Mouse (Mus musculus): ENCODE data around the gene Cstad. TPM values are rescaled to one million over a fixed set of nuclear protein-coding genes. Genes with fewer than 3 reads are reported as not detected.

Gene Cstad
- polyA plus RNA-seq (2015; fragmentation: Nextera tagmentation; extraction: Ambion mirVana), result 0.57 and 0.63 TPM in 2 replicates

GRCm38 (mm10) chr2:30594641-30595379, at the start of gene Cstad:
Gene Cstad (plus strand): TSS chr2:30595040.
- ATAC-seq (ENCODE audit: low FRiP score, low TSS enrichment) (peak; percentile 56), DNase-seq (ENCODE audit: low spot score) (peak; percentile 49)
- WGBS, result 3% methylated on average over 33 of the region's 39 CpGs
- Histone ChIP-seq H3K36me3 (ENCODE audit: control insufficient read depth, insufficient read depth, low read length) (no peaks in the 10 kb centered on the region), H3K9me3 (ENCODE audit: control insufficient read depth, low read length) (no peaks in the 10 kb centered on the region), H3K27me3 (ENCODE audit: control insufficient read depth, insufficient read depth, low read length) (no peaks in the 10 kb centered on the region), H3K4me1 (replicated peaks; ENCODE audit: control insufficient read depth, insufficient read depth) (peaks cover 7% of the 10 kb centered on the region; the same call in 1 of the 2 replicates), H3K27ac (replicated peaks) (peak within 1 kb of the TSS; percentile 91), H3K4me2 (replicated peaks; ENCODE audit: low read depth) (peak within 1 kb of the TSS; percentile 60), H3K9ac (ENCODE audit: low read length) (peak within 1 kb of the TSS; percentile 66), H3K4me3 (ENCODE audit: low read depth, low read length) (peak within 1 kb of the TSS; percentile 43)
- TF ChIP-seq CTCF (IDR thresholded peaks at IDR 0.05; ENCODE audit: low read depth) (peak; percentile 44), EP300 (optimal IDR thresholded peaks at IDR 0.05) (no peak)

- Histone ChIP-seq H3K4me1 (replicated peaks; ENCODE audit: control insufficient read depth, insufficient read depth) (peaks cover 6% of the 10 kb centered on the region; the same call in 1 of the 2 replicates), H3K36me3 (ENCODE audit: control insufficient read depth, insufficient read depth, low read length) (no peaks in the 10 kb centered on the region), H3K4me3 (ENCODE audit: low read depth, low read length) (no peak overlapping the region), H3K4me2 (replicated peaks; ENCODE audit: low read depth) (peak overlapping the region; percentile 45; the same call in 1 of the 2 replicates), H3K27me3 (ENCODE audit: control insufficient read depth, insufficient read depth, low read length) (no peaks in the 10 kb centered on the region), H3K27ac (replicated peaks) (no peak overlapping the region), H3K9ac (ENCODE audit: low read length) (no peak overlapping the region), H3K9me3 (ENCODE audit: control insufficient read depth, low read length) (no peaks in the 10 kb centered on the region)
- WGBS, result 51% methylated on average over 7 of the region's 7 CpGs
- ATAC-seq (ENCODE audit: low FRiP score, low TSS enrichment), result no peak
- no peak for DNase-seq (ENCODE audit: low spot score)
- TF ChIP-seq CTCF (IDR thresholded peaks at IDR 0.05; ENCODE audit: low read depth) (no peak), EP300 (optimal IDR thresholded peaks at IDR 0.05) (no peak)
Measured at GRCm38 (mm10) chr2:30545706-30546105, 49.1 kb upstream of the Cstad start.

- no peak overlapping the region for H3K4me3 ChIP-seq (ENCODE audit: low read depth, low read length)
- DNase-seq (ENCODE audit: low spot score) (no peak), ATAC-seq (ENCODE audit: low FRiP score, low TSS enrichment) (no peak)
- WGBS, result 18% methylated on average over 2 of the region's 3 CpGs
- no peak for TF ChIP-seq CTCF (IDR thresholded peaks at IDR 0.05; ENCODE audit: low read depth)
- TF ChIP-seq EP300 (optimal IDR thresholded peaks at IDR 0.05), result no peak
- no peaks in the 10 kb centered on the region for H3K36me3 ChIP-seq (ENCODE audit: control insufficient read depth, insufficient read depth, low read length)
- H3K9ac ChIP-seq (ENCODE audit: low read length), result no peak overlapping the region
- no peak overlapping the region for H3K27ac ChIP-seq (replicated peaks)
- H3K4me1 ChIP-seq (replicated peaks; ENCODE audit: control insufficient read depth, insufficient read depth), result peaks cover 6% of the 10 kb centered on the region; the same call in 1 of the 2 replicates
- no peaks in the 10 kb centered on the region for H3K27me3 ChIP-seq (ENCODE audit: control insufficient read depth, insufficient read depth, low read length)
- H3K9me3 ChIP-seq (ENCODE audit: control insufficient read depth, low read length), result no peaks in the 10 kb centered on the region
- H3K4me2 ChIP-seq (replicated peaks; ENCODE audit: low read depth), result no peak overlapping the region
Measured at GRCm38 (mm10) chr2:30546219-30546618, 48.6 kb upstream of the Cstad start.

GRCm38 (mm10) chr2:30547455-30548217, 47.2 kb upstream of the Cstad start:
- Histone ChIP-seq H3K9me3 (ENCODE audit: control insufficient read depth, low read length) (no peaks in the 10 kb centered on the region), H3K4me3 (ENCODE audit: low read depth, low read length) (no peak overlapping the region), H3K27me3 (ENCODE audit: control insufficient read depth, insufficient read depth, low read length) (no peaks in the 10 kb centered on the region), H3K36me3 (ENCODE audit: control insufficient read depth, insufficient read depth, low read length) (no peaks in the 10 kb centered on the region), H3K4me1 (replicated peaks; ENCODE audit: control insufficient read depth, insufficient read depth) (peaks cover 6% of the 10 kb centered on the region; the same call in 1 of the 2 replicates), H3K4me2 (replicated peaks; ENCODE audit: low read depth) (no peak overlapping the region), H3K27ac (replicated peaks) (peak overlapping the region; percentile 45), H3K9ac (ENCODE audit: low read length) (no peak overlapping the region)
- TF ChIP-seq EP300 (optimal IDR thresholded peaks at IDR 0.05) (no peak), CTCF (IDR thresholded peaks at IDR 0.05; ENCODE audit: low read depth) (no peak)
- peak; percentile 55 for ATAC-seq (ENCODE audit: low FRiP score, low TSS enrichment)
- 65% methylated on average over 19 of the region's 19 CpGs for WGBS
- peak; percentile 38 for DNase-seq (ENCODE audit: low spot score)

- Histone ChIP-seq H3K36me3 (ENCODE audit: control insufficient read depth, insufficient read depth, low read length) (no peaks in the 10 kb centered on the region), H3K4me1 (replicated peaks; ENCODE audit: control insufficient read depth, insufficient read depth) (no peaks in the 10 kb centered on the region), H3K9ac (ENCODE audit: low read length) (no peak overlapping the region), H3K4me2 (replicated peaks; ENCODE audit: low read depth) (no peak overlapping the region), H3K4me3 (ENCODE audit: low read depth, low read length) (no peak overlapping the region), H3K9me3 (ENCODE audit: control insufficient read depth, low read length) (no peaks in the 10 kb centered on the region), H3K27me3 (ENCODE audit: control insufficient read depth, insufficient read depth, low read length) (no peaks in the 10 kb centered on the region), H3K27ac (replicated peaks) (no peak overlapping the region)
- ATAC-seq (ENCODE audit: low FRiP score, low TSS enrichment) (no peak), DNase-seq (ENCODE audit: low spot score) (no peak)
- 72% methylated on average over 5 of the region's 5 CpGs for WGBS
- TF ChIP-seq EP300 (optimal IDR thresholded peaks at IDR 0.05) (no peak), CTCF (IDR thresholded peaks at IDR 0.05; ENCODE audit: low read depth) (no peak)
Measured at GRCm38 (mm10) chr2:30551579-30551978, 43.3 kb upstream of the Cstad start.
